Mouse (Mus musculus) stomach, postnatal 0 days (tissue): ENCODE data around the gene Actg1. TPM values are rescaled to one million over a fixed set of nuclear protein-coding genes. Genes with fewer than 3 reads are reported as not detected.

ENCODE experiments used
- ATAC-seq: fragments of 200-750 bp; cut with Nextera tagmentation; 2 replicates; pipeline ENCODE4 v1.8.0; 2017; ENCODE audit not compliant: low FRiP score, low TSS enrichment
- DNase-seq: peaks from one replicate; pipeline ENCODE4 v3.0.0-alpha.2; 2016; ENCODE audit warnings: low spot score
- H3K27ac ChIP-seq: fragments of 300-500 bp; sonication (generic); replicated peaks from 2 replicates; pipeline ENCODE4 v1.5.1; 2014; ENCODE audit warnings: mild to moderate bottlenecking, control low read depth
- H3K27me3 ChIP-seq: fragments of 300-500 bp; sonication (generic); 2 replicates; pipeline ENCODE4 v1.6.1; 2014; ENCODE audit warnings: low read length; ENCODE audit not compliant: control insufficient read depth, insufficient read depth
- H3K36me3 ChIP-seq: fragments of 300-500 bp; sonication (generic); 2 replicates; pipeline ENCODE4 v1.6.1; 2014; ENCODE audit warnings: low read length, mixed read lengths; ENCODE audit not compliant: control insufficient read depth, insufficient read depth
- H3K4me1 ChIP-seq: fragments of 300-500 bp; sonication (generic); replicated peaks from 2 replicates; pipeline ENCODE4 v1.6.1; 2014; ENCODE audit warnings: antibody characterized with exemption; ENCODE audit not compliant: control insufficient read depth, insufficient read depth
- H3K4me2 ChIP-seq: fragments of 300-500 bp; sonication (generic); replicated peaks from 2 replicates; pipeline ENCODE4 v1.6.1; 2014; ENCODE audit warnings: low read depth, mild to moderate bottlenecking, control low read depth, moderate library complexity
- H3K4me3 ChIP-seq: fragments of 300-500 bp; sonication (generic); 2 replicates; pipeline ENCODE4 v1.5.1; 2014; ENCODE audit warnings: low read depth, low read length, control low read depth
- H3K9ac ChIP-seq: fragments of 300-500 bp; sonication (generic); 2 replicates; pipeline ENCODE4 v1.6.1; 2014; ENCODE audit warnings: mild to moderate bottlenecking, low read length, control low read depth, mixed read lengths
- H3K9me3 ChIP-seq: fragments of 300-500 bp; sonication (generic); 2 replicates; pipeline ENCODE4 v1.6.1; 2016; ENCODE audit warnings: low read length; ENCODE audit not compliant: control insufficient read depth
- CTCF ChIP-seq: IDR thresholded peaks from 2 replicates; pipeline ENCODE4 v1.5.1; 2016; ENCODE audit warnings: antibody characterized with exemption, low read depth, mild to moderate bottlenecking, moderate library complexity
- EP300 ChIP-seq: optimal IDR thresholded peaks from 2 replicates; pipeline ENCODE3; 2016; ENCODE audit warnings: antibody characterized with exemption
- WGBS: fragments of 180-500 bp; shearing (Covaris S2); extraction: QIAGEN DNeasy Blood & Tissue Kit; methylation state at CpG from one replicate; pipeline ENCODE4 v1.1.7; 2014; 5-methylcytosine and 5-hydroxymethylcytosine counted together
- polyA plus RNA-seq: library from polyadenylated mRNA; unstranded; fragments of >200 nt; fragmentation: Nextera tagmentation; extraction: Ambion mirVana; gene quantifications from 2 replicates; pipeline ENCODE4 v1.2.1, GENCODE M21; 2015

Actg1 gene
- polyA plus RNA-seq, 1 experiment from 2014 or later = 2,268 TPM

DNA sequence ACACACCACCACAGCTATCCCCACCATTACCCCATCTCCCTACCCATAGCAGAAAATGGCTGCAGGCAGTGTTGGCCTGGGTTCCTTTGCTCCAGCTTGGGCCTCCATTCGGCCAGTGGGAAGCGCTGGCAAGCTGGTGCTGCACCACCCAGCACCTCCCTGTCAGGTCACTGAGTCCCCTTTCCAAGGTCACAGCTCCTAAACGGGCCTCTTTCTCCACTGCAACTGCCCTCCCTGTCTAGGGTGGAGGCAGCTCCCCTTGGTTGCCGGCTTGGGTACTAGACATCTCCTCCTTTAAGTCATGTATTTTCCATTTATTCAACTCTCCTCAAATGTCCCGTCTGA lies 44.0 kb downstream of the Actg1 start:
- Histone ChIP-seq H3K4me1 (peaks cover 7% of the 10 kb centered on the region), H3K4me3 (no peak overlapping the region), H3K27ac (no peak overlapping the region), H3K9ac (no peak overlapping the region), H3K4me2 (no peak overlapping the region), H3K36me3 (no peaks in the 10 kb centered on the region), H3K27me3 (no peaks in the 10 kb centered on the region), H3K9me3 (no peaks in the 10 kb centered on the region)
- TF ChIP-seq EP300 = no peak
- no peak for TF ChIP-seq CTCF
- WGBS = 57% methylated on average over 5 of the region's 5 CpGs
- ATAC-seq (no peak), DNase-seq (no peak)

DNA sequence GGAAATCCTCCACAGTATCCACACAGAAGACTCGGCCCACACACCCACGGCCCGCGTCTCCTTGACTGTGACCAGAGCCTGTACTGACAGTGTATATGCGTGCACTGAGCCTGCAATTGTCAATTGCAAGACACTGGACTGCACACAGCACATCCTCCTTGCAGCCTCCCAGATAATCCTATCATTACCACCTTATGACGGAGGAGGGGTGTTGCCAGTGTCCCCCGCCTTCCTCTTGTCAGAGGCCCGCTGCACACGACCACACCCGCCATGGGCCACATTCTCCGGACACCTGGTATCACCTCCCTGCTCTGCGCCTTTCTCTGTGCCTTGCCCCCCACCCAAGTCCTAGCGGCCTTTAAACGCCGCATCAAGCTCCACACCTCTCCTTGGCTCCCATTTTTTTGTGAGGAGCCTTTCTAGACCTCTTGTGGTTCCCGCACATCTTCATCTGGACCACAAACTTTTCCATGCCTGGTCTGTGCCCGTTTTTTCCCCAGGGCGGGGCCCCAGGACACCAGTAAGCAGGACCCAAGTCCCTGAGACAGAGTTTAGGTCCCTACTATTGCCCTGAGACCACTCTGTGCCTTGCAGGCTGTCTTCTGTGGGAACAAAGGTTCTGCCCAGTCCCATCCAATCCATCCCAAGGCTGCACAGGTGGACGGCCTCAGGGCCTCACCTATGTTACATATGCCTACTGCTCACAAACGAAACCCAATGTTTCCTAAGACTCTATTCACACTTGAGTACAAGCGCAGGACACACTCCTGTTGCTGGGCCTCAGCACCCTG lies 44.6 kb downstream of the Actg1 start:
- H3K27me3 ChIP-seq = no peaks in the 10 kb centered on the region
- H3K4me3 ChIP-seq = no peak overlapping the region
- no peaks in the 10 kb centered on the region for H3K9me3 ChIP-seq
- H3K27ac ChIP-seq = no peak overlapping the region
- no peaks in the 10 kb centered on the region for H3K36me3 ChIP-seq
- no peak overlapping the region for H3K4me2 ChIP-seq
- ATAC-seq (no peak), DNase-seq (no peak)
- WGBS = 91% methylated on average over 20 of the region's 21 CpGs
- TF ChIP-seq CTCF (no peak), EP300 (no peak)
- H3K4me1 ChIP-seq = peaks cover 7% of the 10 kb centered on the region
- H3K9ac ChIP-seq = no peak overlapping the region

DNA sequence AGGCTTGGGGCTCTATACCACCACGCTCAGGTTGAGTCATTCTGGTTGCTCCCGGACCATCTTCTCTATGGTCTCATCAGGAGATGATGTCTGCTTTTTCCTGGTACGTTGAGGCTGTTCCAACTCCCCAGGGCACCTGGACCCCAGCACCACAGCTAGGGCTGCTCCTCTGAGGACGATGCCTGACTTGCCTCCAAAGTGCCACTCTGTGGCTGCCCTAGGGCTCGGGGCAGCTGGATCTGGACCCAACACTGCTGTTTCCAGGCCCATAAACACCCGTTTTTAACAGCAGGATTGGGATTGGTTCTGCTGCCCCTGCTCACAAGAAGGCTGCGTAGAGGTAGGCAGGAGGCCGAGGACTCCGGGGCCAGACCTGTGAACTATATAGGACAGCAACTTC lies 45.2 kb downstream of the Actg1 start:
- Histone ChIP-seq H3K27ac (no peak overlapping the region), H3K4me1 (peaks cover 7% of the 10 kb centered on the region), H3K9me3 (no peaks in the 10 kb centered on the region), H3K4me3 (no peak overlapping the region), H3K9ac (no peak overlapping the region), H3K27me3 (no peaks in the 10 kb centered on the region), H3K36me3 (no peaks in the 10 kb centered on the region), H3K4me2 (no peak overlapping the region)
- 87% methylated on average over 9 of the region's 9 CpGs for WGBS
- no peak for TF ChIP-seq CTCF
- TF ChIP-seq EP300 = no peak
- ATAC-seq (no peak), DNase-seq (no peak)

DNA sequence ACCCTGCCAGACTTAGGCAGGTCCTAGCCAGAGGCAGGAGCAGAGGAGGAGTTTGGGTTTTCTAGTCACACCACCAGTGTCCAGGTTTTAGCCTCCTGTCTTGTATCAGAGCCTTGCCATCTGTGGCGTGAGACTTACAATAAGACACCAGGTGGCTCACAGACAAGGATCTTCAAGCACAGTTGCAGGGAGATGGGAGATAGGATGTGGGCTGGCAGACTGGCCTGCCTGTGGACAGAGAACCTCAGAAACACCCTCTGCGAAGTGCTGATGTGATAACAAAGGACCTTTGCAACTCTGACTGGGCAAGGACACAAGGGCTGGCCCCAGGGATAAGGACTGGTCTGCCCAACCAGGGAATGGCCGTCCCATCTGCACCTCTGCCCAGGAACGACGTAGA lies 48.9 kb downstream of the Actg1 start:
- ATAC-seq (no peak), DNase-seq (no peak)
- TF ChIP-seq CTCF = no peak
- Histone ChIP-seq H3K36me3 (no peaks in the 10 kb centered on the region), H3K27me3 (no peaks in the 10 kb centered on the region), H3K4me2 (no peak overlapping the region), H3K9ac (no peak overlapping the region), H3K4me1 (no peaks in the 10 kb centered on the region), H3K27ac (no peak overlapping the region), H3K4me3 (no peak overlapping the region), H3K9me3 (no peaks in the 10 kb centered on the region)
- WGBS = 66% methylated on average over 5 of the region's 5 CpGs

DNA sequence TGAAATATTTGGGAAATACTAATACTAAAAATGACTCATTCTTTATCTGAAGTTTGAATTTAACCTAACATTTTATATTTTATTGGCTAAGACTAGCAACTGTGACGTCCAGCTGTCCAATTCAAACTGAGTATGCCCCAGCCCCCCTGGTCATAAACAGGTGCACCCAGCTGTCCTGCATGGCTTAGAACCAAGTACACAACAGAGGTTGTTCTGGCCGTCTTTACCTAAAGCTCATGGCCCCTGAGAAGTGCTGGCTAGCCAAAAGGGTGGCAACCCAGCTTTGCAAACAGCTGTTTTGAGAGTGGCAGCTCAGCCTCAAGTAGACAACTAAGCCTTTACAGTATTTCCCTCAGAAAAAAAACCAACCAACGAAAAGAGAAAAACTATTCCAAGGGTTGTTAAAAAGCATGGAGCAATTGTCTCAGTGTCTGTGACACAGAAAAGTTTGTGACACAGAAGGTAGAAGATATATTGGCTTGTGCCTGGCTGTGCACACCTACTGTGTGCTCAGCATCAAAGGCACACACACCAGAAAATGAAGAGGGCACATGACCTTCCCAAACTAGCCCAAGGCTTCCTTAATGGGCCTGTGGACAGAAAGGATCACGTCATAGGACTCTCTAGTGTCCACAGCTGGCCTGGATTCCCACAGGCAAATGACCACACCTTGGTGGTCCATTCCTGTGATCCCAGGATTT lies 49.8 kb downstream of the Actg1 start:
- no peak for TF ChIP-seq CTCF
- TF ChIP-seq EP300 = no peak
- no peak overlapping the region for H3K4me2 ChIP-seq
- WGBS = 67% methylated on average over 4 of the region's 4 CpGs
- no peak overlapping the region for H3K4me3 ChIP-seq
- H3K9me3 ChIP-seq = no peaks in the 10 kb centered on the region
- H3K27me3 ChIP-seq = no peaks in the 10 kb centered on the region
- H3K9ac ChIP-seq = no peak overlapping the region
- no peak overlapping the region for H3K27ac ChIP-seq
- H3K36me3 ChIP-seq = no peaks in the 10 kb centered on the region
- DNase-seq (no peak), ATAC-seq (no peak)
- H3K4me1 ChIP-seq = no peaks in the 10 kb centered on the region

DNA sequence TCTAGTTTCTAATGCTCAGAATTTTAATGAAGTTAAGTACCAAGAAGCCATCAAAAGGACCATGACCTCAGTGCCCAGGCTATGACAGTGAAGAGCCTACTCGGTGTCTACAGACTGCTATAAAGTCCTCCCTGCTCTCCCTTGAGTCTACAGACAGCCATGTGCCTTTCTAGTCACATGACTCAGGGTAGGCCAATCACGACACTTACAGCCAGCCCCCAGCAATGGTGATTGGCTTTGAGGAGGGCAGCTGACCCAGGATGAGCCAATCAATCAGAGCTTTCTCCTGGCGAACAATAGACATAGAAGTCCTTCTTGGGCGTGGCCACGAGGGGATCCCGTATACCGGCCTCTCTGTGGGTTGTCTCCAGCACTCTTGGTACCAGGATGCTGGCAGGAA lies 50.6 kb downstream of the Actg1 start:
- Histone ChIP-seq H3K36me3 (no peaks in the 10 kb centered on the region), H3K9me3 (no peaks in the 10 kb centered on the region), H3K27ac (no peak overlapping the region), H3K9ac (no peak overlapping the region), H3K4me1 (no peaks in the 10 kb centered on the region), H3K4me3 (no peak overlapping the region), H3K27me3 (no peaks in the 10 kb centered on the region), H3K4me2 (no peak overlapping the region)
- DNase-seq (no peak), ATAC-seq (no peak)
- WGBS = 80% methylated on average over 7 of the region's 7 CpGs
- TF ChIP-seq EP300 = no peak
- TF ChIP-seq CTCF = no peak
